Mouse (Mus musculus) adrenal gland, adult 18-20 months (tissue): ENCODE measurements around the gene Plcl2. TPM values are rescaled to one million over a fixed set of nuclear protein-coding genes. Genes with fewer than 3 reads are reported as not detected.

ENCODE experiments used
- DNase-seq, 2 experiments: peaks; one replicate each; pipeline ENCODE4 v3.0.0; 2021 to 2022; ENCODE audit warnings: low spot score in 2 of 2
- total RNA-seq, 2 experiments: library from RNA; stranded (reverse); gene quantifications; 1 replicate in 1 of 2; 2 replicates in 1 of 2; pipeline ENCODE4 v1.2.3; 2021

Gene Plcl2
- total RNA-seq, 2 experiments from 2014 or later: 48.7 to 58.0 TPM

DNA sequence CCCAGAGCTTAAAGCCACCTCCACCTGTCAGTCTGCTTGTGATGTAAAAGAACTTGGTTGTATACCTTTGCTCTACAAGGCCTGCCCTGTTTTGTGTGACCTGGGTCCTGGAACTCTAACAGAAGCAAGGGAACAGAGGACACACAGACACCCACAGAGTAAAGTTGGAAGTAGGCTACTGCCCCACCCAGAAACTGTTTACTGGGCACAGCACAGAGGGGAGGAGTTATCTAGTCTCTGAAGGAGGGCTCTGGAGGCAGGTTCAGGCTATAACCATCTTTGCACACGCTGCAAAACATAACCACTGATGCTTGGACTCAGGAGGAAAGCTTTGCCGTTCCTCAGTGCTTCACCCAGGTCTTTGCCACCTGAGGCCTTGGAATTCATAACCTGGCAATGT, 221.7 kb downstream of the Plcl2 start:
- DNase-seq: no peak

DNA sequence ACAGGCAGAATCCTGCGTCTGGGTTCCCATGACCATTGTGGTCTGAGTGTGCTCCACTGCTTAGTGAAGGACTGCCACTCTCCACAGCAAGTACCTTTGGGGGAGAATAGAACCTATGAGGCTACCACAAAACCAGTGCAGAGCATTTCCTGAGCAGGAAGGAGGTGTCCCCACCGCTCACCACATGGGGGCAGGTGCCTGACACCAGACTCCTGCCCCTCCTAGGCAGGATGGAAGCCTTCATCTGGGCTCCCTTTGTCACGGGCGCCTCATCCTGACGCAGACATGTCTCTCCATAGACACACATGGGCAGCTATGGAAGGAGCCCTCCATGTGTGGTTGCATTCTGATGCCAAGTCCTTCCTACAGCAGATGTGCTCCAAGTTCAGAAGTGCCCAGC, 222.7 kb downstream of the Plcl2 start:
- DNase-seq: peak in 1 of 2 experiments; percentile 1

DNA sequence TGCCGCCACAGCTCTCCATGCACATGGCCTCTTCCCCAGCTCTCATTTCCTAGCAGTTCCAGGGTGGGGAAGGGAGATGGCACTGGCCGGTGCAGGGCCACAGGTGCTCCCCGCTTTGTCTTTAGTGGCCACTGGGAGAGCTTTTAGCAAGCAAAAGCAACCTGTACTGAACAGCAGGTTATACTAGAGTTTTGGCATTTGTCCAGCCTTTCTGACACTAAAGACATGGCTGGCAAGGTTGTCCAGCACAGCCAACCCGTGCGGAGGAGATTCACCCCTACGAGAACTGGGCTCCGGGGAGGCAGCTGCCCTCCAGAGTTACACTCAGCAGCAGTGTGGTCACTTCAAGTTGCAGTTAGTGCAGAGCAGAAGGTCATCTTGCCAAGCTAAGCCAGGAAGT, 224.2 kb downstream of the Plcl2 start:
- DNase-seq: peak in 1 of 2 experiments; percentile 2

DNA sequence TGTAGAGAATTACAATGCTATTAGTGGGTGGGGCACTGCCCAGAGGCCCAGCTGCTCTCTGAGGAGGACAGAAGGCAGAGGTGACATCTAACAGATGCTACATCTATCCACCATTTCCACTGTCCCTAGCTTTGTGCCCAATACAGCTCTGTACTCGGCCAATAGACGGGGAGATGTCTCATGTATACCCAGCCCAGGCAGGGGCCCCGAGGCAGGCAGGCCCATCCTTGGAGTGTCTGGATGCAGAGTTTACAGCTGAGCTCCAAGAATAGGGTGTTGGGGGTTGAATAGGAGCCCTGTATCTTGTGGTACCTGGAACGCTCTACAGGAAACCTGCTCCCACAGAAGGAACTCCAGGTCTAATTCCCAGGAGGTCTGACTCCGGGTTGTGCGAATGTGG, 225.6 kb downstream of the Plcl2 start:
- no peak for DNase-seq

DNA sequence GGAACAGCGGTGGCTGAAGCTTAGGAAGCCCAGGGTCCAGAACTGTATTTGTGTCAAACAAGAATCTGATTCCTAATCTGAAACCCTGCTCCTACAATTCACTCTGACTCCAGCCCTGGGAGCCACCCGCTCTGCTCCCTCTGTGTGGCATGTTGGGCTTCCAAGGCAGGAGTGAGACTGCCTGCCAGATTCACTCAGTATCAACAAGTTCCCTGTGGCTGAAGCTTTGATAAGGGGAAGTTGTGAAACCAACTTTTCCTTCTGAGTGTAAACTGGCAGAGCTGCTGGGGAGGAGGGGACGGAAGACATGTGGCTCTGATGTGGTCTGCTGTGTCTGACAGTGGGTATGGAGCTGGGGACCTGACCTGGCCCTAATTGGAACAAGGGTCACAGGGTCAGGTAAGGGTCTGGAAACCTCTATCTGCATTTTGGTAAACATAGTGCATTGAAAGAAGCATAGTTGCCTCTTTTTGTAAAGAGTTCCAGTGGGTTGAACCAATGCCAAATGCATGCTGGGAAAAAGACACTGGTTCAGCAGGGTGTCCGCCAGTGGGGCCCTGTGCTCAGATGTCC, 226.3 kb downstream of the Plcl2 start:
- DNase-seq: no peak

DNA sequence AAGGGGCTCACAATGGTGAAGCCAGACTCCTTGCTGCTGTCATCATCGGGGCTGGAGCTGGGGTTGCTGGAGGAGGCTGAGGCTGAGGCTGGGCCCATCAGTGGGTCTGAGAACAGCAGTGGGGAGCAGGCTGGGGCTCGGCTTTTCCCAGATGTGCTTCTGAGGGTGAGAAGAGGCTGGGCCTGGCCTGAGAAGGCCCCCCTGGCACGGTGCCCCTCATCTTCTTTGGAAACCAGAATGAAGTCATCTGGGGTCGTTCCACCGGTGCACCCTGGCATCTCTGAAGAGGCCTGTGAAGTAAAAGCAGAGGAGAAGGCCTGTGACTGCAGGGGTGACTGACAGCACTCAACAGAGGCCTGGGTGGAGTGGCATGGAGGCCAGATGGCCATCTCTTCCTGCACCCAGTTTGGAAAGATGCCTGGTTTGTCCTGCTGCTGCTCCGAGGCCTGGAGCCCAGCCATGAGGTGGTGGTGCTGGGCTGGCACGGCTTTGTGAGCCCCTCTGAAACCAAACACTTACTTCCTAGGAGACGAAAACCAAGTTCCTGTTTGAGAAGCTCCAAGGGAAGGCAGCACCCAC, 226.8 kb downstream of the Plcl2 start:
- DNase-seq: no peak

DNA sequence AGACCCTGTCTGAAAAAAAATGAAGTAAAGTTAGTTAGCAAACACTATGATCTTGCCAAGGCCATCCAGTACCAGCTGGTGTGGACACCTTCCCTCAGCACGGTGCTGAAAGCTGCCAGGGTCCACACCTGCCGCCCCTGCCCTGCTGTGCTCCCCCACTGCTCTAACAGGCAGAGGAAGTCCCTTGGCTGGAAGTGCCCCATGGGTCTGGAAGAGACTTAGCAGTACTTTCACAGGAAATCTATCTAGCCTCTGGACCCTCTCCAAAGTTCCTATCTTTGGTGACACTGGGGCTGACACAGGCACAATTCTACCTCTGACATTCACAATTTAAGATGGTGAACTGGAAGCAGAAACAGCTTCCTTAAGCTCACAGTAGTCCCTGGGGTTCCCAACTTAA, 227.9 kb downstream of the Plcl2 start:
- DNase-seq: no peak

Other genes with a start within 250 kb of the Plcl2 start
- gene Dazl, start 215.8 kb upstream of the Plcl2 start, total RNA-seq: under 1 TPM in 1 of 2 experiments, not detected in 1; 0.26 TPM